Mouse (Mus musculus) lung, postnatal 0 days (tissue): ENCODE measurements at regions not wholly inside any gene's neighbourhood (a gene's known extent, or its start where the extent isn't known, plus 50 kb on each side); places are given as distances from the start of the nearest gene placed in this dataset.

ENCODE experiments used
- CTCF ChIP-seq: IDR thresholded peaks from 2 replicates; pipeline ENCODE4 v1.5.1; 2016; ENCODE audit warnings: antibody characterized with exemption, mild to moderate bottlenecking
- EP300 ChIP-seq: IDR thresholded peaks from 2 replicates; pipeline ENCODE4 v1.6.1; 2016; ENCODE audit warnings: antibody characterized with exemption, mild to moderate bottlenecking, control low read depth

DNA sequence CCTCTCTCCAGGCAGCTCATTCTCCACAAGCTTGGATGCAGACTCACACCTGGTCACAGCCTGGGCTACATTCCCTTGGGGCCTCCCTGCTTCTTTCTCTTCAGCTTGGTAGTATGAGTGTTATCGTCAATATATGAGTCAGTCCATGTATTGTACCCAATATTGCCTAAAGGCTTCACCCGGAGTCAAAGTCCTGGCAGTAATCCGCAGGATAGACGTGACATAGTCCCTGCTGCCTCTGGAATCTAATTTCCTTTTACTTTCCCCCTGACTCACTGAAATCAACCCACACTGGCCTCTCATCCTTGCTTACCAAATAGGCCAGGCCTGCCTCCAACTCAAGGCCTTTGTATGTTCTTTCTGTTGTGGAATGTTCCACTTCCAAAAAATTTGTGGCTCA lies 83.8 kb upstream of the Fam13a start:
- TF ChIP-seq CTCF: no peak
- no peak for TF ChIP-seq EP300
